Mouse (Mus musculus): ENCODE data around the gene Zfp668.
"Not testable (repeated sequence)": the region's sequence is repeated elsewhere in the genome, so short reads cannot be mapped to it uniquely, and the experiment has no call there.

DNA sequence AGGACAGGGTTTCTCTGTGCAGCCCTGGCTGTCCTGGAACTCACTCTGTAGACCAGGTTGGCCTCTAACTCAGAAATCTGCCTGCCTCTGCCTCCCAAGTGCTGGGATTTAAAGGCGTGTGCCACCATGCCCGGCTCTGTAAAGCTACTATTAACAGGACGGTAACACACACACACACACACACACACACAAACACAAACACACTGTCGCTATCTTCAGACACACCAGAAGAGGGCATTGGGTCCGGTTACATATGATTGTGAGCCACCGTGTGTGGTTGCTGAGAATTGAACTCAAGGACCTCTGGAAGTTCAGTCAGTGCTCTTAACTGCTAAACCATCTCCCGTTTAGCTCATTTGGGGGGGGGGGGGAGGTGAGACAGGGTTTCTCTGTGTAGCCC lies 19.3 kb upstream of the Zfp668 start:
- TF ChIP-seq CTCF (IDR thresholded peaks at IDR 0.05); EP300 (IDR thresholded peaks at IDR 0.05; ENCODE audit: insufficient read depth, low read depth, low read length): not testable (repeated sequence)

Measured in heart, adult 2 months (tissue).